Comparison of ENCODE assay signal across 8 mouse cellular contexts in the genomic region with DNA sequence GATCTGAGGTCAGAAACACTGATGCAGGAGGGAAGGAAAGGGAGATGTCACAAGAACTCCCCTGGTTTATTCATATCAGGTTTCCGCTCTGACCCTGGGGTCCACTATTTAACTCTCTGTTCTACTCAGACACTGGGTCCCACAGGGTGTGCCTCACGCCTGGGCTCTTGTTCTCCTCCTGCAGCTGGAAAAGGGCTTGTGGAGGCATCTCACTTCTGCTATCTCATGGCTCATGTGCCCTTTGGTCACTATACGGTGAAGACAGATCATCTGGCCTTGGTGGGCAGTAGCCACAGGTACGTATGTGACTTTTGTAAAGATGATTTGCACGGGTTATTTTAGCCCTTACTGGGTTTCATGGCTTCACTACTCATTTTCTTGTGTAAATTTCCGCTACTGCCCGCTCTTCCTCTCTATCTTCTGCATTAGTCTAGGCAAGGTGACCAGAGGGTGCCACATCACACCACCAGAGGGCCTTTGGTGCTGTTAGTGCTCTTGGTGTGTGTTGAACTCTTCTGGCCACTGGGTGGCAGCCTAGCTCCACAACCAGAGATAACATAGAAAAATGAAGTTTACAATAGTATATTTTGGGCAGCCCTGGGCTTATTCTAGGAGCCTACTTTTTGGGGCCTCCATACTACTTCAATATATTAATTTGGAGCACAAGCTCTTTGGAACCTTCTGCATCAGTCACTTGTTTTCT. TPM values are rescaled to one million over a fixed set of nuclear protein-coding genes. Genes with fewer than 3 reads are reported as not detected.
DNase-seq lines count a peak whose midpoint lies in the region; ATAC-seq and TF ChIP-seq lines count a peak whose summit lies in the region.

No protein-coding gene starts in this region.

- no peak overlapping the region for H3K9ac ChIP-seq in kidney, embryonic 16.5 days (replicated peaks; ENCODE audit: low read length)
- H3K9ac ChIP-seq in liver, embryonic 11.5 days (ENCODE audit: low read depth, low read length): no peak overlapping the region
- H3K9ac ChIP-seq in neural tube, embryonic 11.5 days (ENCODE audit: low read length): no peak overlapping the region
- H3K9ac ChIP-seq in stomach, postnatal 0 days (ENCODE audit: low read length): no peak overlapping the region

- peak; percentile 99 for TF ChIP-seq CTCF in stomach, postnatal 0 days (IDR thresholded peaks at IDR 0.05; ENCODE audit: low read depth)

- peaks cover 14% of the 10 kb centered on the region for H3K4me1 ChIP-seq in kidney, embryonic 16.5 days (ENCODE audit: insufficient read depth, low read length)
- H3K4me1 ChIP-seq in liver, embryonic 11.5 days (replicated peaks; ENCODE audit: control insufficient read depth, insufficient read depth, low read length): no peaks in the 10 kb centered on the region
- no peaks in the 10 kb centered on the region for H3K4me1 ChIP-seq in neural tube, embryonic 11.5 days (ENCODE audit: control insufficient read depth, insufficient read depth, low read length)
- no peaks in the 10 kb centered on the region for H3K4me1 ChIP-seq in stomach, postnatal 0 days (replicated peaks; ENCODE audit: control insufficient read depth, insufficient read depth)

- H3K9me3 ChIP-seq in kidney, embryonic 16.5 days (ENCODE audit: low read length): no peaks in the 10 kb centered on the region
- H3K9me3 ChIP-seq in liver, embryonic 11.5 days (ENCODE audit: control insufficient read depth, low read length): no peaks in the 10 kb centered on the region; the same call in 1 of the 2 replicates
- no peaks in the 10 kb centered on the region for H3K9me3 ChIP-seq in neural tube, embryonic 11.5 days (ENCODE audit: control insufficient read depth, low read length)
- H3K9me3 ChIP-seq in stomach, postnatal 0 days (ENCODE audit: control insufficient read depth, low read length): no peaks in the 10 kb centered on the region

- TF ChIP-seq EP300 in stomach, postnatal 0 days (optimal IDR thresholded peaks at IDR 0.05): no peak

- no peak overlapping the region for H3K4me3 ChIP-seq in kidney, embryonic 16.5 days (ENCODE audit: low read length)
- no peak overlapping the region for H3K4me3 ChIP-seq in liver, embryonic 11.5 days (ENCODE audit: low read depth, low read length)
- no peak overlapping the region for H3K4me3 ChIP-seq in neural tube, embryonic 11.5 days (ENCODE audit: low read depth, low read length)
- no peak overlapping the region for H3K4me3 ChIP-seq in stomach, postnatal 0 days (ENCODE audit: low read depth, low read length)

- DNase-seq in 3T3-L1 (ENCODE audit: low read depth, low spot score) (peak; percentile 83), MN1 (ENCODE audit: low spot score) (peak; percentile 70)
- peak; percentile 75 for DNase-seq in cerebellum, adult 9-11 months
- peak; percentile 58 to 72 for DNase-seq in frontal cortex, postnatal 25 days (ENCODE audit: low spot score in 2 of 2)
- DNase-seq in liver, embryonic 11.5 days (ENCODE audit: low spot score): no peak
- peak; percentile 76 for DNase-seq in neural tube, embryonic 11.5 days (ENCODE audit: low spot score)
- DNase-seq in stomach, postnatal 0 days (ENCODE audit: low spot score): peak; percentile 58

- ATAC-seq in kidney, embryonic 16.5 days (ENCODE audit: low FRiP score, low TSS enrichment): peak; percentile 60; the same call in 1 of the 2 replicates
- 0 out of 2 replicates have a peak, but pooled peaks have one; percentile 37 for ATAC-seq in liver, embryonic 11.5 days (replicated peaks; ENCODE audit: low FRiP score)
- peak; percentile 75 for ATAC-seq in neural tube, embryonic 11.5 days (ENCODE audit: insufficient read depth, low FRiP score, low TSS enrichment)
- 0 out of 2 replicates have a peak, but pooled peaks have one; percentile 57 for ATAC-seq in stomach, postnatal 0 days (ENCODE audit: low FRiP score, low TSS enrichment)

- H3K4me2 ChIP-seq in kidney, embryonic 16.5 days (replicated peaks; ENCODE audit: low read depth, low read length): no peak overlapping the region
- no peak overlapping the region for H3K4me2 ChIP-seq in liver, embryonic 11.5 days
- no peak overlapping the region for H3K4me2 ChIP-seq in neural tube, embryonic 11.5 days (ENCODE audit: low read depth)
- H3K4me2 ChIP-seq in stomach, postnatal 0 days (replicated peaks; ENCODE audit: low read depth): no peak overlapping the region

- 56% methylated on average over 7 of the region's 7 CpGs for WGBS in kidney, embryonic 16.5 days
- 60% methylated on average over 7 of the region's 7 CpGs for WGBS in liver, embryonic 11.5 days
- WGBS in neural tube, embryonic 11.5 days: 62% methylated on average over 7 of the region's 7 CpGs
- 67% methylated on average over 7 of the region's 7 CpGs for WGBS in stomach, postnatal 0 days

- no peaks in the 10 kb centered on the region for H3K27me3 ChIP-seq in kidney, embryonic 16.5 days (ENCODE audit: insufficient read depth, low read length)
- H3K27me3 ChIP-seq in liver, embryonic 11.5 days (replicated peaks; ENCODE audit: control insufficient read depth, insufficient read depth, low read length): no peaks in the 10 kb centered on the region
- H3K27me3 ChIP-seq in neural tube, embryonic 11.5 days (ENCODE audit: control insufficient read depth, insufficient read depth, low read length): no peaks in the 10 kb centered on the region
- H3K27me3 ChIP-seq in stomach, postnatal 0 days (ENCODE audit: control insufficient read depth, insufficient read depth, low read length): no peaks in the 10 kb centered on the region

- no peak overlapping the region for H3K27ac ChIP-seq in kidney, embryonic 16.5 days (ENCODE audit: low read length)
- H3K27ac ChIP-seq in liver, embryonic 11.5 days (ENCODE audit: low read depth, low read length): no peak overlapping the region
- H3K27ac ChIP-seq in neural tube, embryonic 11.5 days (ENCODE audit: low read depth, low read length): no peak overlapping the region
- H3K27ac ChIP-seq in stomach, postnatal 0 days (replicated peaks): no peak overlapping the region

- no peaks in the 10 kb centered on the region for H3K36me3 ChIP-seq in kidney, embryonic 16.5 days (ENCODE audit: insufficient read depth, low read length)
- no peaks in the 10 kb centered on the region for H3K36me3 ChIP-seq in liver, embryonic 11.5 days (ENCODE audit: control insufficient read depth, insufficient read depth, low read length)
- no peaks in the 10 kb centered on the region for H3K36me3 ChIP-seq in neural tube, embryonic 11.5 days (ENCODE audit: control insufficient read depth, insufficient read depth, low read length)
- H3K36me3 ChIP-seq in stomach, postnatal 0 days (ENCODE audit: control insufficient read depth, insufficient read depth, low read length): no peaks in the 10 kb centered on the region

RNA-seq across cellular contexts. Expression of a gene that starts 46.4 kb away (rescaled TPM):
- polyA plus RNA-seq in kidney, embryonic 16.5 days (2015; fragmentation: Nextera tagmentation; extraction: Ambion mirVana): 2.3 TPM in 2 replicates
- polyA plus RNA-seq in liver, embryonic 11.5 days (2014; fragmentation: Nextera tagmentation; extraction: Ambion mirVana): 4.6 and 5.8 TPM in 2 replicates
- polyA plus RNA-seq in neural tube, embryonic 11.5 days (2014; fragmentation: Nextera tagmentation; extraction: Ambion mirVana): 2.1 and 2.4 TPM in 2 replicates
- polyA plus RNA-seq in stomach, postnatal 0 days (2015; fragmentation: Nextera tagmentation; extraction: Ambion mirVana): 5.5 and 6.2 TPM in 2 replicates
